Mouse (Mus musculus): ENCODE measurements around the gene Gm13078. TPM values are rescaled to one million over a fixed set of nuclear protein-coding genes. Genes with fewer than 3 reads are reported as not detected.

The Gm13078 gene
- not detected for polyA plus RNA-seq (2014; fragmentation: Illumina TruSeq; extraction: RNeasy Lipid Tissue Mini Kit (QIAGEN cat#74804))

DNA sequence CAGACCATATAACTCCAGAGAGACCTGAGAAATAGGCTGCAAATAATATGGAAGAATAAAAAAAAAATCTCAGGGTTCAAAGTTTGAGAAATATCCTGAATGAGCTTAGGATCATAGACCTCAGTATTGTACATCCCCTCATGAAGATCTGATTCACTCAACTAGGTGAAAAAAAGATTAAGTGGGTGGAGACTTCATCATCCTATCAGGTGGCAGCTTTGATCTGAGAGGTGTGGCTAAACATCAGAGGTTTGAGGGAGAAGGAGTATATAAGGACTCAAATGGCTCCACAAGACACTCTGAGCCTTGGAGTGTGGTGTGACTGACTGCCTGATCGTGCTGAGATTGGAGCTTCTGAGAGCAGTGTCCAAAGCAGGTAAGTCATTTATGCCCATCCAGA is at the start of gene Gm13078:
Gene Gm13078 (plus strand): TSS at position 301 of the 400 bp plus-strand sequence.

DNA sequence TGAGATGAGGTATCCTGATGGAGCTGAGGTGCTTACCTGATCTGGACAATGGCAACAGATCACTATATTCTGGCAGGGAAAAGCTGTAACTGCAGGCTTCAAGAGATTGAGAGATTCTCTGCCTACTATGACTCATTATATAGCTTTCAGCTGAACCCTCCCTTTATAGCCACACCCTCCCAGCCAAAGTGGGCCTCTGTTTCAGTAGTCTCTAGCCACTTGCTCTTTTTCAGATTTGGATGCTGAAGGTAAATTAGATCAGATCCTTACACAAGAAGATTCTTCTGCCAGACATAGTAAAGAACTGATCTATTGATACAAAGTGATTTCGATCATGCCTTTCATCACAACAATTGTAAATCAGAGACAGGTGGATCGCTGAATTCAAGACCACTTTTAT is 16.6 kb upstream of the Gm13078 start, which contains the start of gene Gm13089:
Gene Gm13089 (minus strand): TSS at position 101 of the 400 bp plus-strand sequence.

Other genes with a start within 250 kb of the Gm13078 start
- not detected for gene Gm13043, start 208.1 kb upstream of the Gm13078 start, polyA plus RNA-seq (2014; fragmentation: Illumina TruSeq; extraction: RNeasy Lipid Tissue Mini Kit (QIAGEN cat#74804))
- not detected for gene Gm13040, start 183.5 kb upstream of the Gm13078 start, polyA plus RNA-seq (2014; fragmentation: Illumina TruSeq; extraction: RNeasy Lipid Tissue Mini Kit (QIAGEN cat#74804))
- gene BC080695, start 167.8 kb upstream of the Gm13078 start, polyA plus RNA-seq (2014; fragmentation: Illumina TruSeq; extraction: RNeasy Lipid Tissue Mini Kit (QIAGEN cat#74804)): not detected
- not detected for gene Gm13057, start 167.7 kb upstream of the Gm13078 start, polyA plus RNA-seq (2014; fragmentation: Illumina TruSeq; extraction: RNeasy Lipid Tissue Mini Kit (QIAGEN cat#74804))
- not detected for gene Gm13083, start 104.5 kb upstream of the Gm13078 start, polyA plus RNA-seq (2014; fragmentation: Illumina TruSeq; extraction: RNeasy Lipid Tissue Mini Kit (QIAGEN cat#74804))
- gene Gm13088, start 62.2 kb upstream of the Gm13078 start, polyA plus RNA-seq (2014; fragmentation: Illumina TruSeq; extraction: RNeasy Lipid Tissue Mini Kit (QIAGEN cat#74804)): not detected
- gene Gm13089, start 16.7 kb upstream of the Gm13078 start, polyA plus RNA-seq (2014; fragmentation: Illumina TruSeq; extraction: RNeasy Lipid Tissue Mini Kit (QIAGEN cat#74804)): 9.5 TPM
- gene Gm13023, start 69.9 kb downstream of the Gm13078 start, polyA plus RNA-seq (2014; fragmentation: Illumina TruSeq; extraction: RNeasy Lipid Tissue Mini Kit (QIAGEN cat#74804)): 76.3 TPM
- gene Gm13084, start 96.6 kb downstream of the Gm13078 start, polyA plus RNA-seq (2014; fragmentation: Illumina TruSeq; extraction: RNeasy Lipid Tissue Mini Kit (QIAGEN cat#74804)): 104 TPM
- gene Gm13103, start 127.0 kb downstream of the Gm13078 start, polyA plus RNA-seq (2014; fragmentation: Illumina TruSeq; extraction: RNeasy Lipid Tissue Mini Kit (QIAGEN cat#74804)): 54.2 TPM
- not detected for gene Pramef6, start 180.9 kb downstream of the Gm13078 start, polyA plus RNA-seq (2014; fragmentation: Illumina TruSeq; extraction: RNeasy Lipid Tissue Mini Kit (QIAGEN cat#74804))
- not detected for gene Pramef25, start 231.6 kb downstream of the Gm13078 start, polyA plus RNA-seq (2014; fragmentation: Illumina TruSeq; extraction: RNeasy Lipid Tissue Mini Kit (QIAGEN cat#74804))
- not detected for gene Gm13101, start 247.5 kb downstream of the Gm13078 start, polyA plus RNA-seq (2014; fragmentation: Illumina TruSeq; extraction: RNeasy Lipid Tissue Mini Kit (QIAGEN cat#74804))

Data from ovary, adult 10 weeks (tissue).